Mouse (Mus musculus): ENCODE data around the gene Cyp2j9.
"Not testable (repeated sequence)": the region's sequence is repeated elsewhere in the genome, so short reads cannot be mapped to it uniquely, and the experiment has no call there.

Gene Cyp2j9

DNA sequence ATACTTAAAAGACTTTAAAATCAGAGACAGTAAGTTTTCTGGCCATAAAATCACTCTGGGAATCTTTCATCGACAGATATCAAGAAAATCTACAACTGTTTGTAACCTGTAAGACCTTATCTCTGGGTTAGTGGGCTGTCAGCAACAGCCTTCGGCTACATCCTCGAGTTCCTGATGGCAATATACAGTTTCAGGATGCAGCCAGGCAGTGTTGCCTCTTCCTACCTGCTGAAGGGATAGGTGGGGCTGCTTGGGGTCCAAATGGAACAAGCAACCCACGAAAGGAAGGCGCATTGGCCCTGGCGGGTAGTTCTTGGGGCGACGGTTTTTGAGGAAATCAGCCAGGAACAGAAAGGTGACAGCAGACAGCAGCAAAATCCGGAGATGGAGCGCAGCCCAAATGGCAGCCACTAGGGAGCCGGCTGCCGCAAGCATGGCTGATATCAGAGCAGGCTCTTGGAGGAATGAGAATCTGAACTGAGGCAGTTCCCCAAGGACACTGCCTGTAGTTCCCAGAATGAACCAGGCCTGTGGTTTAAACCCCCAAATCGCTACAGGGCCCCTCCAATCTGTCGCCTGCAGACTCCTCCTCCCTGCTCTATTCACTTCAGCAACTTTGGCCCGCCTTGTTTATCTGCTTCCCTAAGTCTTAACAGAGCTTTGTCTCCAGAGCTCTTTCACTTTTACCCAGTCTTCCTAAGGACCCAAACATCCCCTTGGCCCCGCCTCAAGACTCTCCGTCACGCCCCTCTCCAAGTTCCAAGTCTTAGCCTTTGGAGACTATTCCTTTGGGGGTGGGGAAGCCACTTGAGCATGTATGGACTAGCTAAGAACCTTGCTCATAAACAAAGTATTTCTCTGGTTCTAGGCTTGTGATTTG is at the start of gene Cyp2j9:
Gene Cyp2j9 (minus strand): TSS at position 668 of the 880 bp plus-strand sequence.
- no peak for DNase-seq (ENCODE audit: low read depth, low spot score)

DNA sequence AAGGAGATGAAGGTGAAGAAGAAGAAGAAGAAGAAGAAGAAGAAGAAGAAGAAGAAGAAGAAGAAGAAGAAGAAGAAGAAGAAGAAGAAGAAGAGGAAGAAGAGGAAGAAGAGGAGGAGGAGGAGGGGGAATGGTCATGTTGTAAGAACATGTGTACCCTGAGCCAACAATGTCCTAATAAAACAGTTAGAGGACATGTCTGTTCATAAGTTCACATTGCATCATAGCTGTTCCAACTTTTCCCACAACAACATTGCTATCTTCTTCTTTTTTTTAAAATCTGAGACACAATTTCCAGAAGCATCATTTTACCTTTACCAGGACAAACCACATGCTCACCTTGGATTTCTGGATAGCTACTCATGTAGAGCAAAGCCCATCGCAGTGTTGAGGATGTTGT is 44.1 kb upstream of the Cyp2j9 start:
- no peak for DNase-seq (ENCODE audit: low read depth, low spot score)

DNA sequence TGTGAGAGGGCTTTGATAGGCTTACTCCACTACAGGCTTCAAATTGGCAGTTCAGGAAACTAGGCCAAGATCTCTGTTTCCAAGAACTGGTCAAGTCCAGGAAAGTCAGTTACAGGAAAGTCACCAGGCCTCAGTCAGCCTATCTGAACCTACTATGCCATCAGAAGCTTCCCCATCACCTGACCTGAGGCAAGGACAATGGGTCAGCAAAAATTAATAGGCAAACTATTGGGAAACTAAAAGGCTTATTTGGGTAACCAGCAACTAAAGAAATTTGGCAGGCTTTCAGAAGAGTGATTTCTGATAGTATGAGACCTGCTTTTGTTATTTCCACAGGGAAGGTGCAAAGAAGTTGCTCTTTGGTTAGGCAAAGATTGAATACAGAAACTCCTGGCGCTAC is 31.1 kb upstream of the Cyp2j9 start:
- no peak for DNase-seq (ENCODE audit: low read depth, low spot score)

GRCm38 (mm10) chr4:96591791-96592150 is 393 bp upstream of the Cyp2j9 start:
- no peak for DNase-seq (ENCODE audit: low read depth, low spot score)

GRCm38 (mm10) chr4:96581425-96582088 is 9.8 kb downstream of the Cyp2j9 start:
- no peak for DNase-seq (ENCODE audit: low read depth, low spot score)

GRCm38 (mm10) chr4:96580351-96580750 is 11.0 kb downstream of the Cyp2j9 start:
- DNase-seq (ENCODE audit: low read depth, low spot score) = not testable (repeated sequence)

DNA sequence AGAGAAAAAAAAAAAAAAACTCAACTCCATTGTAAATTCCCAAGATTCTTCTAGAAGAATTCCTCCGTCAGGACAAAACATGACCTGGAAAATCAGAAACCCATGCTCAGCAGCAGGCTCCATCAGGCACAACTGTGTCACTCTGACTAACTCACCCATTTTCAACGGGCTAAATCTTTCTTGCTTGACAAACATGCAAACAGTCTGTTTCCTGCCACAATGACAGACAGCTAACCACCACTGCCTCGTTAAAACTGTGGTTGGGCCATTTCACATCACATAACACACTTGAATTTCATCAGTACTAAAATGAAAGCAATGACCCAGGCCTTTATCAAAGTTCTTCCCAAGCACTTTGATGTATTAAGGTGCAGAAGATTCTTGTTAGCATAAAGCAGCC is 21.9 kb downstream of the Cyp2j9 start:
- no peak for DNase-seq (ENCODE audit: low read depth, low spot score)

DNA sequence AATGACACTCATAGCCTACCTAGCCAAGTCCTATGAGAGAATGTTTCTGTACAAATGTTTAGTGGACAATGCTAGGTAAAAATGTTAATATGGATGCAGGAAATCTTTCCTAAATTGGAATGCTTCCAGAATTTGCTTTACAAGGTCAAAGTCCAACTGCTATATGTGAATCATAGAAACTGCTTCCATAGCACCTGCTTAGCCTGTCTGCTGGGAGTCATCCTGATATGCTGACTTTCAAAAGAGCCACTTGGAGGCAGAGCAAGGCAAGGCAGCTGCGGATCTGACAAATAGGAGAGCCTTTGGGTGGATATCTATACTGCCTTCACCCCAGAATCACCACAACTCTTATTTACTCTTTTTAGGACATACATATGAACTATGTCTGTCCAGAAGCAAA is 23.4 kb downstream of the Cyp2j9 start:
- no peak for DNase-seq (ENCODE audit: low read depth, low spot score)

DNA sequence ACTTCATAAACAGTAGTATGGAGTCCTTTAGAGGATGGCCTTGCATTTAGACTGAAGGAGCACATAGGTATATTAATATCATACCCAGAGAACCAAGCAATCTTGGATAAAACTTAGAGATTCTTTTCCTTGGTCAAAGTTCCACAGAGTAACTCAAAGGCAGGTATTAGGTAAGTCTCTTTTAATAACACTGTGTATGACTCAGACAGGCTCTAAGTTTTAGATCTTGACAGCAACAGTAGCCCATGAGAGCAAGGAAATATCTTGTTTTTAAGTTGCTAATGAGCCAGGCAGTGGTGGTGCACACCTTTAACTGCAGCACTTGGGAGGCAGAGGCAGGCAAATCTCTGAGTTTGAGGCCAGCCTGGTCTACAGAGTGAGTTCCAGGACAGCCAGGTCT is 25.6 kb downstream of the Cyp2j9 start:
- DNase-seq (ENCODE audit: low read depth, low spot score) = no peak

DNA sequence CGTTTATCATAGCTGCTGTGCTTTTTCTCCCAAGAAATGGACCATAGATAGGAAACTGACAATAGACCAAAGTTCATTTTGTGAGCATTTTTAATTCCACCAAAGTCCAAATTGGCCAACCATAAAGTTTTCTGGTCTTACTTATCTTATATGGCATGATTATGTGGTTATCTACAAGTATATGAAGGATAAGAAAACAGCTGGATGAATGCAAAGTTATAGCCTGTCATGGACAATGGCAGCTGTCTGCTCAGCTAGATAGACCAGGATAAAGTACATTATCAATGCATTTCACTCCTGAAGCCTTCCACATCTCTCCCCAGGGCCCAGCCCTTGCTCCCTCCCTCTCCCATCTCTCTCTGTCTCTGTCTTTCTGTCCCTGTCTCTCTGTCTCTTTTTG is 30.9 kb downstream of the Cyp2j9 start:
- DNase-seq (ENCODE audit: low read depth, low spot score) = no peak

- DNase-seq (ENCODE audit: low read depth, low spot score) = no peak
Measured at GRCm38 (mm10) chr4:96559781-96560180, 31.6 kb downstream of the Cyp2j9 start.

DNA sequence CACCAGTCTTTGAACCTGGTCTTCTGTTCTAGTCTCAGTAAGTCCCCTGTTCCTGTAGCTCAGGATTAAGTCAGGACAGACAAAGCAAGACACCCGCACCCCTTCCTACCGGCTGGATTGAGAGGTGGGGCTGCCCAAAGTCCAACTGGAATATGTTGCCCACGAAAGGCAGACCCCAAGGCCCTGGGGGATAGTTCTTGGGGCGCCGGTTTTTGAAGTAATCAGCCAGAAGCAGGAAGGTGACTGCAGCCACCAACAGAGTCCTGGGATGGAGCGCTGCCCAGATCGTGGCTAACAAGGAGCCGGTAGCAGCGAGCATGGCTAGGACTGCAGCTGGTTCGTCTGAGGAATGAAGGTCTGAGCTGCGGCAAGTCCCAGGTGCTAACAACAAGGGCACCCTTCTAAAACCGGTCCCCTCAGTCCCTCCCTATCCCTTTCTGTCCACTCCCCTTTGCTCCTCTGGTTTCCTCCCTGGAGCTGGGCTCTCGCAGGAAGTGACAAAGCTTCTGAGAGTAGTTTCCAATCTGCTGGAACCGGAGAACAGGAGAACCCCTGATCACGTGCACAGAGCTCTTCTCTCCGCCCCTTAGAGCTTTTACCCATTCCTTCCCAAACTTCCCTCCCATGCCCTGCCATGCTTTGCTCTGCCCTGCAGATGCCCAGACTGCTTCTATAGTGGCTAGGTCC is 38.1 kb downstream of the Cyp2j9 start, which contains the start of gene Cyp2j6:
Gene Cyp2j6 (minus strand): TSS at position 529 of the 687 bp plus-strand sequence.
- no peak for DNase-seq (ENCODE audit: low read depth, low spot score)

- DNase-seq (ENCODE audit: low read depth, low spot score) = no peak
Measured at GRCm38 (mm10) chr4:96551619-96552018, 39.8 kb downstream of the Cyp2j9 start.

DNA sequence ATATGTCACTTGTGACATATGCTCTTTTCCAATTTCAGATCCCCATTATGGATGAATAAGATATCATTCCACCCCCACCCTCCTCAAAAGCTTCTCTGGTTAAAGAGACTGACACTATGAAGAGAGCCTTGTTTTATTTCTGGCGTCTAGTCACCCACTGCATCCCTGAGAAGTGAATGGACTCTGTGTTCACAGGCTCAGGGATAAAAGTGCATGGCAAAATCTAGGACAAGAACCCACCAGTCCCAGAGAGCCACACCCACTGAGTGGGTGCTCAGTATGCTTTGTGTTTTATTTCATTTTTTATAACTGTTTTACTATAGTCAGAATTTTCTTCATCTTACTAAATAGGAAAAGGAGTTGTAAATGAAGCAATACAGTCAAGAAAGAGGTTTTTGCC is 45.4 kb downstream of the Cyp2j9 start:
- no peak for DNase-seq (ENCODE audit: low read depth, low spot score)

DNA sequence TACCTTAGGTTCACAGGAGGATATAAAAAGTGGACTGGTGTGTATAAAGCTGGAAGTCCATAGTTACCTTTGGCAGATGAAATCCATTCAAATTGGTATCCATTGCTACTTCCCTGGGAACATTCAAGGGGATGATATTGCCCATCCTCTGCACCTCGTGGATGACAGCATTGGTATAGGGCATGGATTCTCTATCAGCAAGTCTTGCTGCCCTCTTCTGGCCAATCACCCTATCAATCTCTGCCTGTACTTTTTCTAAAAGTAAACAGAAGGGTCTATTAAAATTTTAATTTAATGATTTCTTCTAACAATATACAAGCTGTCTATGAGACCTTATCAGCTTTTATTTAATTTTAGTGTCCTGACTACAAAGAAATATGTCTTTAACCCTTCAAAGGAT is 65.6 kb downstream of the Cyp2j9 start:
- DNase-seq (ENCODE audit: low read depth, low spot score) = peak; percentile 3

- DNase-seq (ENCODE audit: low read depth, low spot score) = no peak
Measured at GRCm38 (mm10) chr4:96522256-96522655, 69.1 kb downstream of the Cyp2j9 start.

Data from retina, postnatal 7 days (tissue).